ENCODE assay signal across 21 mouse cellular contexts in genomic region chr8:70546412-70546811, GRCm38 (mm10). TPM values are rescaled to one million over a fixed set of nuclear protein-coding genes. Genes with fewer than 3 reads are reported as not detected.
DNase-seq lines count a peak whose midpoint lies in the region; ATAC-seq and TF ChIP-seq lines count a peak whose summit lies in the region.
"Had no signal": no experiment of that assay in that cellular context is flagged by ENCODE, and none has a peak within 500 bp of the region (broad histone marks: within the 10 kb centered on the region; RNA-seq: fewer than 3 reads in every experiment).

No protein-coding gene starts in this region.

- no peak for TF ChIP-seq EP300 in liver, postnatal 0 days (IDR thresholded peaks at IDR 0.05; ENCODE audit: low read depth)

- H3K4me1 ChIP-seq in liver, postnatal 0 days (ENCODE audit: insufficient read depth), result peaks cover 70% of the 10 kb centered on the region

- H3K27ac ChIP-seq in gastrocnemius, adult 2 months, result peak overlapping the region; percentile 99
- H3K27ac ChIP-seq in liver, postnatal 0 days (ENCODE audit: low read depth), result no peak overlapping the region
- H3K27ac ChIP-seq: embryonic facial prominence, embryonic 15.5 days; forebrain, embryonic 10.5 days; heart, embryonic 13.5 days; hindbrain, embryonic 14.5 days had no signal

- no peak for TF ChIP-seq CTCF in gastrocnemius, adult 2 months (IDR thresholded peaks at IDR 0.05)
- no peak for TF ChIP-seq CTCF in liver, postnatal 0 days (IDR thresholded peaks at IDR 0.05; ENCODE audit: low read depth)

- no peak for ATAC-seq in liver, postnatal 0 days
- peak; percentile 26; the same call in 1 of the 2 replicates for ATAC-seq in granulocyte monocyte progenitor cell, adult 5-6 weeks (replicated peaks; ENCODE audit: poor library complexity, severe bottlenecking)
- ATAC-seq: forebrain, embryonic 14.5 days; intestine, embryonic 16.5 days had no signal

- no peak overlapping the region for H3K4me3 ChIP-seq in gastrocnemius, adult 2 months
- no peak overlapping the region for H3K4me3 ChIP-seq in liver, postnatal 0 days (ENCODE audit: low read depth, low read length)
- H3K4me3 ChIP-seq: embryonic facial prominence, embryonic 15.5 days; erythroblast, embryonic 14.5 days; forebrain, embryonic 10.5 days; heart, embryonic 13.5 days had no signal

- WGBS in liver, postnatal 0 days (ENCODE audit: insufficient replicate concordance), result 60% methylated on average over 4 of the region's 4 CpGs

- H3K27me3 ChIP-seq in liver, postnatal 0 days (ENCODE audit: insufficient read depth, low read length), result no peaks in the 10 kb centered on the region
- H3K27me3 ChIP-seq: embryonic facial prominence, embryonic 15.5 days; heart, embryonic 13.5 days had no signal

- H3K4me2 ChIP-seq in liver, postnatal 0 days (ENCODE audit: low read depth, low read length), result no peak overlapping the region
- H3K4me2 ChIP-seq: embryonic facial prominence, embryonic 15.5 days; heart, embryonic 13.5 days; hindbrain, embryonic 14.5 days had no signal

- intact Hi-C loops in gastrocnemius, adult 2 months (cut with DNase I), result no loop called here

- no peaks in the 10 kb centered on the region for H3K9me3 ChIP-seq in liver, postnatal 0 days (ENCODE audit: low read length)
- H3K9me3 ChIP-seq: embryonic facial prominence, embryonic 15.5 days; forebrain, embryonic 10.5 days; heart, embryonic 13.5 days had no signal

- peak overlapping the region; percentile 34; the same call in 1 of the 2 replicates for H3K9ac ChIP-seq in liver, postnatal 0 days (replicated peaks)
- H3K9ac ChIP-seq: embryonic facial prominence, embryonic 15.5 days; hindbrain, embryonic 14.5 days had no signal

- no peak for DNase-seq in gastrocnemius, adult 2 months
- no peak for DNase-seq in gastrocnemius, adult 18-20 months (ENCODE audit: low spot score)
- no peak for DNase-seq in liver, postnatal 0 days
- DNase-seq in liver (no peak), 416B (ENCODE audit: low read depth) (peak; percentile 52)
- DNase-seq in frontal cortex, postnatal 36 days (ENCODE audit: low spot score in 2 of 2), result no peak
- DNase-seq: adrenal gland, postnatal 36 days; cerebellum, adult 11 months; cerebellum, adult 8-10 months; cerebellum, postnatal 14 days; embryo, embryonic 11 days; gastrocnemius, postnatal 14 days; heart, postnatal 10 days had no signal

- peaks cover 6% of the 10 kb centered on the region for H3K36me3 ChIP-seq in liver, postnatal 0 days (replicated peaks; ENCODE audit: insufficient read depth, low read length)
- H3K36me3 ChIP-seq: embryonic facial prominence, embryonic 15.5 days had no signal

RNA-seq across cellular contexts. Expression of gene Ell, which starts 7.2 kb away (rescaled TPM):
- 10 to 100 TPM; 11.9 to 14.6 TPM for total RNA-seq in gastrocnemius, adult 2 months (2021)
- total RNA-seq in gastrocnemius, adult 18-20 months (2021), result 10 to 100 TPM; 12.5 to 21.8 TPM
- polyA plus RNA-seq in liver, postnatal 0 days (2015; fragmentation: Nextera tagmentation; extraction: Ambion mirVana), result 9.5 and 9.7 TPM in 2 replicates
- total RNA-seq in granulocyte monocyte progenitor cell, adult 5-6 weeks (2014; fragmentation: Nextera tagmentation), result 11.7 and 13.6 TPM in 2 replicates
- 5.5 and 5.7 TPM in 2 replicates for total RNA-seq in granulocyte monocyte progenitor cell, adult 5-6 weeks (2017)

RNA-seq across cellular contexts. Expression of gene Kxd1, which starts 18.7 kb away (rescaled TPM):
- total RNA-seq in gastrocnemius, adult 2 months (2021), result 10 to 100 TPM; 70.4 to 83.9 TPM
- total RNA-seq in gastrocnemius, adult 18-20 months (2021), result 10 to 100 TPM; 76.3 to 80.6 TPM
- 43.1 and 43.3 TPM in 2 replicates for polyA plus RNA-seq in liver, postnatal 0 days (2015; fragmentation: Nextera tagmentation; extraction: Ambion mirVana)
- total RNA-seq in granulocyte monocyte progenitor cell, adult 5-6 weeks (2014; fragmentation: Nextera tagmentation), result 83.7 and 84.5 TPM in 2 replicates
- total RNA-seq in granulocyte monocyte progenitor cell, adult 5-6 weeks (2017), result 68.7 and 74.4 TPM in 2 replicates

RNA-seq across cellular contexts. Expression of gene Fkbp8, which starts 18.9 kb away (rescaled TPM):
- 100 to 1,000 TPM; 108 to 112 TPM for total RNA-seq in gastrocnemius, adult 2 months (2021)
- total RNA-seq in gastrocnemius, adult 18-20 months (2021), result 100 to 1,000 TPM; 103 to 105 TPM
- 141 TPM in 2 replicates for polyA plus RNA-seq in liver, postnatal 0 days (2015; fragmentation: Nextera tagmentation; extraction: Ambion mirVana)
- total RNA-seq in granulocyte monocyte progenitor cell, adult 5-6 weeks (2014; fragmentation: Nextera tagmentation), result 113 and 149 TPM in 2 replicates
- 107 and 118 TPM in 2 replicates for total RNA-seq in granulocyte monocyte progenitor cell, adult 5-6 weeks (2017)

RNA-seq across cellular contexts. Expression of gene Uba52, which starts 35.8 kb away (rescaled TPM):
- 100 to 1,000 TPM; 777 to 924 TPM for total RNA-seq in gastrocnemius, adult 2 months (2021)
- 100 to 1,000 TPM; 841 to 913 TPM for total RNA-seq in gastrocnemius, adult 18-20 months (2021)
- 627 and 684 TPM in 2 replicates for polyA plus RNA-seq in liver, postnatal 0 days (2015; fragmentation: Nextera tagmentation; extraction: Ambion mirVana)
- total RNA-seq in granulocyte monocyte progenitor cell, adult 5-6 weeks (2014; fragmentation: Nextera tagmentation), result 2,675 and 2,799 TPM in 2 replicates
- total RNA-seq in granulocyte monocyte progenitor cell, adult 5-6 weeks (2017), result 3,231 and 3,572 TPM in 2 replicates

RNA-seq across cellular contexts. Expression of gene Rex1bd, which starts 39.9 kb away (rescaled TPM):
- total RNA-seq in gastrocnemius, adult 2 months (2021), result 100 to 1,000 TPM; 146 to 148 TPM
- total RNA-seq in gastrocnemius, adult 18-20 months (2021), result 100 to 1,000 TPM; 170 TPM
- 49.3 and 52.3 TPM in 2 replicates for polyA plus RNA-seq in liver, postnatal 0 days (2015; fragmentation: Nextera tagmentation; extraction: Ambion mirVana)
- total RNA-seq in granulocyte monocyte progenitor cell, adult 5-6 weeks (2014; fragmentation: Nextera tagmentation), result 21.7 and 30.2 TPM in 2 replicates
- 33.4 and 64.9 TPM in 2 replicates for total RNA-seq in granulocyte monocyte progenitor cell, adult 5-6 weeks (2017)
